Mouse (Mus musculus) lung, postnatal 25 days (tissue): ENCODE results near the gene Tm9sf4.

Experiments used
- DNase-seq: peaks from one replicate; pipeline ENCODE4 v3.0.0; 2022; ENCODE audit warnings: low spot score

The Tm9sf4 gene

DNA sequence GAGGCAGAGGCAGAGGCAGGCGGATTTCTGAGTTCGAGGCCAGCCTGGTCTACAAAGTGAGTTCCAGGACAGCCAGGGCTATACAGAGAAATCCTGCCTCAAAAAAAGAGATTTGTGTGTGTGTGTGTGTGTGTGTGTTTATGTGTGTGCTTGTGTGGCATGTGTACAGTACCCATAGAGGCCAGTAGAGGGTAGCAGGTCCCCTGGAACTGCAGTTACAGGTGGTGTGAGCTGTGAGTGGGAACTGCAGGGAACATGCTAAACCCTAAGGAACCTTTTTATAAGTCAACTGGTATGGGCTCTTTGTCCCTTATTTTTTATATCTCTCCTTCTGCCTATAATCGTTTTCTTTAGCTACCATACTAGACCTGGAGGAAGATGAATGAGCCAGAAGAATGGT, 3.8 kb upstream of the Tm9sf4 start:
- no peak for DNase-seq

DNA sequence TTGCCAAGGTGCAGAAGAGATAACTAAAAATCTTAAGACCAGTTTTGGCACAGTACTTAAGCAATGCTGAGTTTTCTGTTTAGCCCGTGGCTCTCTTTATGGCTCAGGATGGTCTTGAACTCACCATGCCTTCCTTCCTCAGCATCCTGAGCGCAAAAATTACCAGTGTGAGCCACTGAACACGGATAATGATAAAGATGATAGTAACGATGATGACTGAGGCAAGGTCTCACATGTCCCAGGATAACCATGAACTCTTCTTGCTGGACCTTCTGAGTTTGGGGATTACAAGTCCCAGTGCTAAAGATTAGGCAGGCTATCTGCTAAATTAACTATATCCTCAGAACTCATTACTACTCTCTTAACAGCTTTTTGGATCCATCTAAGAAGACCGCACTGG, 970 bp upstream of the Tm9sf4 start:
- DNase-seq, result no peak

DNA sequence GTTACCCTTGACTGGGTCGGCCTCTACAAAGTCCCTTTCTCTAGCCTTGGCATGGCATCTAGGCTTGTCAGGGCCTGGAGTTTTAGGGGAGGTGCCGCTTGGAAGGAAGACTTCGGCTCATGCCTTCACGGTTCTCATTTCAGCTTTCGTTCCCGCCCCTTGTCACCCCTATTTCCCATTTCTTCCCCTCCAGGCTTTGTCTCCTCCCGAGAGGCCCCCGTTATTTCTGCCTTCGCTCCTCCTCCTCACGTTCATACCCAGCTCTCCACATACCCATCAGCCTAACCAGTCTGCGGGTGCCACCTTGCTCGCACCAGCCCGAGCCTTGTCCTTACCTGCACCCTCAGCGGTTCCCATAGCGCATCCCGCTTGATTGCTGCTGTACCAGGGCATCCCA, 579 bp downstream of the Tm9sf4 start:
- no peak for DNase-seq

DNA sequence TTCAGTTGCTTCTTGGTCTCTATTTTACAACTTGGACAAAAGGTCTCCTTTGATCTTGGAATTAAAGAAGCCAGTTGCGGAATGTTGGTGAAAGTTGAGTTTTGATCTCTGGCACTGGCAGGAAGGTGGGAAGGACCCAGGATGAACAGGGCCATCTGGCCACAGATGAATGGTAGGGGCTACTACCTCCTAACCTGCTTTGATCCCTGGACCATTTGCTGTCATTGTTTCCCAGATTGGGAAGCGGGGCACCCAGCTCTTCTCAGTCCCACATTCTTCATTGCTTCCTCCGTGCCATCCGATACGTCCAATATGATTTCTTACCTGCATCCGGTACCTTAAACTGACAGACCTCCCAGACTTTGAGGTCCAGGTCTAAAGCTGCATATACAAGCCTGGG, 6.0 kb downstream of the Tm9sf4 start:
- DNase-seq, result no peak

DNA sequence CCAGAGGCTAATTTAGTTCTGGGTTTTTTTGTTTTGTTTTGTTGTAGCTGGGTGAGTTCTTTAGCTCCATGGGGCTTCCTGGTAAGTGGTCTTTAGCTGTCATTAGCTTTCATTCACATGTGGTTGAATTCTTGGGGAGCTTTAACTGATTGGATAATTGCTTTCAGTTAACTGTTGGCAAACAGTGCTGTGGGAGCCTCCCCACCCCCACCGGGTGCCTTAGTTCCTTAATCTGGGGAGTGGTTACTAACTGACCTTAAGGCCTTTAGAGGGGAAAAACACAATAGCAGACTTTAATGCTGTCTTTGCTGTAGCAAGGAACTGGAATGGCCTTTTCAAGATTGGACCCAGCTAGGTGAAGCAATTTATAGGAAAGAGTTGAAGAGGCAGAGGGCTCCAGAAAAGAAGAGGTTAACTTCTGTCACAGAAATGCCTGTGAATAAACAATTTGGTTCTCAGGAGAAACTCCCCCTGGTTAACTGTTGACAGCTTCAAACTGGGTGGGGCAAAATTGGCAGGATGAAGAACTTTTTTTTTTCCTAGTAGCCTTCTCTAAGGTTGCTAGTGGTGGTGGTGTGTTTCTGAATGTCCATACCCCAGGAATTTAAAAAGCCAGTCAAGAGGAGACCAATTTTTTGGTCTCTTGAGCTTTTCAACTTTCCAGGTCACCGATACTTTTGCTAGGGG, 7.2 kb downstream of the Tm9sf4 start:
- DNase-seq, result peak; percentile 56

DNA sequence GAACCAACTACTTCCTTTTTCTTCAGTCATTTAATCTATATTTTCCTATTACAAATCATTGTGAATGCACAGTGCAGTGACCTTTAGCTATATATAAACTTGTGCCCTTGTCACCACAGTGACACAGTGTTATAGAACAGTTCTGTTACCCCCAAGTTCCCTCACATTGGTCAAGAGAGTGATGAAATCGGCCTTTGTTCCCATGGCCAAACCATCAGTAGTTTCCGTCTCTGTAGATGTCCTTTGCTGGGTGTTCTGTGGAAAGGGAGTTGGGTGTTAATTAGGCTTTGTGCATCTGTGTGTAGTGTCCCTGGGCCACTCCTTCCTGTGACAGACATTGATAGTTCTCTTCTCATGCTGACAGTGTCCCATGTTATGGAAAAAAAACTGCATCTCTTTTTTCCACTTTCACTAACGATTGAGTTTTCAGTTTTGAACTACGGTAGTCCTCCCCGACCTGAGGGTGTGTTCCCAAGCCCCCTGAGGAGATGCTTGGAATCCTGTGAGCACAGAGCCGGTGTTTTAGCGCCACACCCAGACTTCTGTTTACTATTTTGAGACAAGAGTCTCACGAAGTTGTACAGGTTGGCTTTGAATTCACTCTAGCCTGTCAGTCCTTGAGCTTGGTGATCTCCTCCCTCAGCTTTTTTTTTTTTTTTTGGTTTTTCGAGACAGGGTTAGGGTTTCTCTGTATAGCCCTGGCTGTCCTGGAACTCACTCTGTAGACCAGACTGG, 9.6 kb downstream of the Tm9sf4 start:
- DNase-seq, result peak; percentile 52

DNA sequence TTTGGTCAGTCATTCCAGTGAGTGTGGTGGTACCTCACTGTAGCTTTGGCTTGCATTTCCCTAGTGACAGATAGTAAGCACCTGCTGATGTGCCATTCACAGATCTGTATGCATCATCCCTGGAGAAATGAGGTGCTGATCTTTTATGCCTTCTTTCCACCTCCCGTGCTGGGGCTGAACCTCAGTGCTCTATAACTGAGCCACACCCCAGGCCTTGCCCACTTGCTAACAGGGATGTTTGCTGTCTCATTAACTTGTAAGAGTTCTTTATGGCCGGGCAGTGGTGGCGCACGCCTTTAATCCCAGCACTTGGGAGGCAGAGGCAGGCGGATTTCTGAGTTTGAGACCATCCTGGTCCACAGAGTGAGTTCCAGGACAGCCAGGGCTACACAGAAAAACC, 10.9 kb downstream of the Tm9sf4 start:
- no peak for DNase-seq

DNA sequence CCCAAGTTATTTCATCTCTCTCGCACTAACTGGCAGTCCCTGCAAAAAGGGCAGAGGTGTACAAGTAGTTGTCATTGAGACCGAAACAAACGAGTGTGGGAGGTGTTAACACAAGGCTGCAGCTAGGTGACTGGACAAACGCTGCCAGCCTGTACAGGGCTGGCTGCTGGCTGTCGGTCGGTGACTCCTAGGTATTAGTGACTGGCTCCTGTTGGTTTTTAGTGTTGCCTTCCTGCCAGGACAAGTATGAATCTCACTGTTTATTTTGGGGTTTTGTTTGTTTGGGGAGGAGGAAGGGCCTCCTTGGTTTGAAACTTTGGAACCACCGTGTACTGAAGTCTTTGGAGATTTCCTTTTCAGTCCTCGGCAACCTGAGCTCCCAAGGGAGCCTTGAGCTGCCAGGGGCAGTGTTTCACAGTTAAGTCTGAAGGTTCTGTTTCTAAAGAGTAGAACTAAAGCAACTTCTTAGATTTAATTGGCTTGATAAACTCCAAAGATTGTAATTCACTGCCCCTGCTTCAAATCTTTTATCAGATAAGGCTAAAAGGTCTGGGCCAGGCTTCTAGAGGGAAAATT, 15.0 kb downstream of the Tm9sf4 start:
- DNase-seq, result peak; percentile 16

DNA sequence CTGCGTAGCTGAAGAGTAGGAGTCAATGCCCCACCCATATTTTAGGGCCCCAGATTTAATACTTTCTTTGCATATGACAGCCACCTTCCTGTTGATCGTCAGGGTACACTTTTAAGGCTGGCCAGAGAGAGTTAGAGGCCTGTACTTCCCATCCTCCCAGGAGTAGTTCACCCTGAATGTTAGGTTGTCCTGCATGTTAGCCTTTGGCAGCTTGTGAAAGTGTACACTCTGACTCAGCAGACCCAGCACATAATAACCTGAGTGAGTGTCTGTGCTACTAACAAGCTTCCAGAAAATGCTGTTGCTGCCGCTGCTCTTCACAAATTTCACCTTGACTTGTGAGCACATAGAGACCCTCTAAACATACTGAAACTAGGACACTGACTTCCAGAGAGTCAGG, 16.1 kb downstream of the Tm9sf4 start:
- no peak for DNase-seq

DNA sequence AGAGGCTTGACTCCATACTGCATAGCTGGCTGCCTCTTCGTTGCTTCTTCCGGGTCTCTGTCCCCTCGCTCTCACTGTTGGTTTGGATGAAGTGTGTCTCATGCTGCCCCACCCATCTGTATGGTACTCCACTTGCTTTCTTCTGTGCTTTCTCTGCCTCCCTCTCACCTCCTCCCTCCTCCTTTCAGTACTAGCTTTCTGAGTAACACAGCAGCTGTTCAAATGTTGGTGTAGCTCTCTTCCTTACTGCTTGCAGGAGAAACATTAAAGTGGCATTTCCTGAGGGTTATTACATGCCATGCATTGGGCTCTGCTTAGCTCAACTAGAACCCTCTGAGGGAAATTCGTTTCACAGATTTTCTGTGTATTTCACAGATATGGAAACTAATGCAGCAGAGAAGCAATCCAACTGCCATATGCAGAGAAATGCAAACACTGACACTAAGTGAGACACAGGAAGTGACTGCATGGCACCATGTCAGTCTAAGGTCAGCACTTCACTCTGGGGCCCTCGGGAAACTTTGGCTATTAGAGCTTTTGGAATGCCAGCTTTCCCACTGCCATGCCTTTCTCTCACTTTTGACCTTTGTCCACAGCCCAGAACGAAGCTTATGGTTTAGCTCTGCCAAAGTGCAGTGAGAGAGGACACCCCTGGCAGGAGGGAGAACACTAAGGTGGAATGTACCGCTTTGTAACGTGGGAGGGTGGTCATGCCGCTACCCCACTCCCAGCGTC, 18.2 kb downstream of the Tm9sf4 start:
- DNase-seq, result no peak

DNA sequence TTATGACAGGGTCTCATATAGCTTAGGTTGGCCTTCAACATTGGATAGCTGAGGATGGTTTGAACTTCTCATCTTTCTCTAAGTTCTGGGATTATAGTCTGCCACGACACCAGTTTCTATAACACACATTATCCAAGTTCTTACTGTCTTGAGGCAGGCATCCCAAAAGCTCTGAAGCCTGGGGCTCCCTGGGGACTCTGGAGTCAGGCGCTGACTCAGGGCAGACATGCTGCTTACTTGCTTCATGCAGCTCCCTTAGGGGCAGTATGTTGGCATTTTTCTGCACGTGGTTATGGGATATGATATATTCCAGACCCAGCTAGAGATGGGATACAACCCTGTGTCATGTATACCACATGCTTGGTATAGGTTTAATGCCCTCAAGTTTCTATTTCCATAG, 18.9 kb downstream of the Tm9sf4 start:
- DNase-seq, result no peak

DNA sequence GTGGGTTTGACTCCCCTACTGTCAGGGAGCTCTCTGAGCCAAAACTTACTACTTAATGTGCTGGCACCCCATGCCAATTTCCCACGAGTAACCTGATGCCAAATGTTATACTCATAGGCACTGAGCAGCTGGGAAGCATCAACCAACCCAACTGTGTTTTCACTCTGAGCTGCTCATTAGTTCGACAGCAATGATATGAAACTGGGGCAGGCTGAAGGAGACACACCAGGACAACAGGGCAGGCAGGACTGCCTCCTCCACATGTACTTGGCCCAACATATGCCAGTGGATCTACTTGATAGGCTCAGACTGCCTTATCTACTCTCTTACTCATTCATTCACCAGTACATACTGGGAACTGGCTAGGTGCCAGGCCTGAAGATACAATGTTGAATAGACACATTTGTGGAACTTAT, 25.1 kb downstream of the Tm9sf4 start:
- no peak for DNase-seq

DNA sequence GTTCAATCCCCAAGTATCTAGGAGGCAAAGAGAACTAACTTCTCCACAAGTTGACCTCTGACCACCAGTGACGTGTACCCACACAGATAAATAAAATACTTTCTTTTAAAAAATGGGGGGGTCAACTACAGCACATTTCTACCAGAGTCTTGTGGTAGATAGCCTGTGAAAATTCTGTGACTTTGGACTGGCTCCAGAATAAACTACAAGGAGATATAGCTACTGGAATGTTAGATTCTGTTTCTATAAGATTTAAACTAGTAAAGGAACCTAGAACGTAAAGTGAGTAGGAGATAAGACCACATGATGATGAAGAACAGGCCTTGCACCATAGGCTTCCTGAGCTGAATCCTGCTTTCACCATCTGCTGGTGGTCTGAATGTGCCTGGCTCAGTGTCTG, 26.7 kb downstream of the Tm9sf4 start:
- no peak for DNase-seq

DNA sequence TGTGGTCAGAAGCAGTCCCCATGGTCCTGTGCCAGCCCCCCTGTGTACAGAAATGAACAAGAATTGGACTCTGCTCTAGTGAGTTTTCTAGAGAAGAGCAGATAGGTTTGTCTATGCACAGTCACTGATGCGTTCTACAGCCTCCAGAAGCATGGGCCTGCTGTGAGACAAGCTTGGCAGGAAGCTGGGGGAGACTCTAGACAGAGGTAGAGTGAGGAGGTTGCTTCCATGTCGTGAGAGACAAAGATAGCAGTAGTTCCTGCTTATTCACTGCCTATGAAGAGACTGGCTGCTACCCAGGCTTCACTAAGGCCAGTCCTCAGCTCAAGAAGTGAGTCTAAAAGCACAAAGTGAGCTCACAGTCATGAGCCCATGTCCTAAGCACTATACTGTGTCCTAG, 30.1 kb downstream of the Tm9sf4 start:
- no peak for DNase-seq

DNA sequence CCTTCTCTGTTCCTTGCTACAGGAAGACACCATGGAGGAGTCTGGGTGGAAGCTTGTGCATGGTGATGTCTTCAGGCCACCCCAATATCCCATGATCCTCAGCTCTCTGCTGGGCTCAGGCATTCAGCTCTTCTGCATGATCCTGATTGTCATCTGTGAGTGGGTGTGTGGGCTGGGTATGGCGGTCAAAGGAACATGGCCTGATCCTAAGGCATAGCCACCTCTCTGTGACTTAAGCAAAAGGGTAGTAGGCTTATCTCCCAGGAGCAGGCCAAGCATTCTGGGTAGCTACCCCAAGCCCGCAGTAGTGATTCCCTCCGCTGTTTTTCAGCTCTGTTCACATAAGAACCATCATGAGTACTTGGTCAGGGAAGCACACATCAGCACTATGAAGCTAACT, 33.2 kb downstream of the Tm9sf4 start:
- no peak for DNase-seq

DNA sequence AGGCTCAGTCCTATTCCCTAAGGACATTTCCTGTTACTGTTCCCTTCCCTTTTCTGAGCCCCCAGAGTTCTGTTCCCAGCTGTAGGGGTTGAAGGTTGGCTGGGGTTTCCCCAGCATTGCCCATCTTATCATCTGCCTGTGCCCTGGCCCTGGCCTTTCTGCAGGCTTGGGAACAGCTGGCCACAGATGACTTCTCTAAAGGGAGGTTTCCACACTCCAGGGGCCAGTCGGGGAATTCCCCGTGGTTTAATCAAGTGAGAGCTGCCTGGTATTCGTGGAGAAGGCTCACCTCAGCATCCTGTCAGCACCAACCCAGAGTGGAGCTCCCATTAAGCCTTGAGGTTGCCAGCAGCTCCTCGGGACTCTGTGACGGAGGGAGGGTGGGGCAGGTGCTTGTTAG, 37.4 kb downstream of the Tm9sf4 start:
- DNase-seq, result no peak

DNA sequence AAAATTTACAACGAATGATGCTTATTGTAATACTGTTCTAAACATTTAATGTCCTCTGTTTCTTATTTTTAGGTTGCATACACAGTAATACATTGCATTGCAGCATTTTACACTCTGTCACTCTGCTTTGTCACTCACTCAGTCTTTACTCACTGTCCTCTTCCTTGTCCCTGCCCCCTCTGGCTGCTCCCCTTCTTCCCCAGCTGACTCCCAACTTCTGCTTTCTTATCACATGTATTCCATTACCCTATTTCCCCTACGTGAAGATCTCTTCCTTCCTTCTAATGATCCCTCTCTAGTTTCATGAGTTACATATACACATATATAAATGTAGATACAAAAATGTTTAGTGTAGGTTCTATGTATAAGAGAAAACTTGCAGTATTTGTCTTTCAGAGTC, 38.0 kb downstream of the Tm9sf4 start:
- no peak for DNase-seq

DNA sequence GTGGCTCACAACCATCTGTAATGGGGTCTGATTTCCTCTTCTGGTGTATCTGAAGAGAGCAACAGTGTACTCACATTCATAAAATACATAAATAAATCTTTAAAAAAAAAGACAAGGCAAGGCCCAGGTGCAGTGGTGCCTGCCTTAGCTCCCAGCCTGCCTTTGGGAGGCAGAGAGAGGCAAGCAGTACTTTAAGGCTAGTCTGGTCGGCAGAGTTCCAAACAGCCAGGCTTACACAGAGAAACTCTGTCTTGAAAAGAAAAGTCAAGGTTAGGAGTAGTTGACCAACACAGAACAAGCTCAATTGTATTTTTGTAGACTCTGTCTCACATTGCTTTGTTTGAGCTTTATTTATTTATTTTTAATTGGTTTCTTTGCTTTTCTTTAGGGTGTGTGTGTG, 41.7 kb downstream of the Tm9sf4 start:
- no peak for DNase-seq

DNA sequence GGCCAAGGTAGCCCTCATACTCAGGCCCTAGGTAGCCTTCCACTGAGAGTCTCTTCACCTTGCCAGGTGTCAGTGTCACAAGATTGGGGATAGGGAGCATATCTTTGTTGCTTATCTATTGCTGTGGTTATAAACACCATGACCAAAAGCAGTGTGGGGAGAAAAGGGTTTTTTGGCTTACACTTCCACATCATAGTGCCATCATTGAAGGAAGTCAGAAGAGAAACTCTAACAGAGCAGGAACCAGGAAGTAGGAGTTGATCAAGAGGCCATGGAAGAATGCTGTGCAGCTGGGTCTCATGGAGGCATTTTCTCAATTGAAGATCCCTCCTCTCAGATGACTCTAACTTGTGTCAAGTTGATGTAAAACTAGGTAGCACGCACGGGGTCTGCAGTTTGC, 47.0 kb downstream of the Tm9sf4 start:
- DNase-seq, result no peak

DNA sequence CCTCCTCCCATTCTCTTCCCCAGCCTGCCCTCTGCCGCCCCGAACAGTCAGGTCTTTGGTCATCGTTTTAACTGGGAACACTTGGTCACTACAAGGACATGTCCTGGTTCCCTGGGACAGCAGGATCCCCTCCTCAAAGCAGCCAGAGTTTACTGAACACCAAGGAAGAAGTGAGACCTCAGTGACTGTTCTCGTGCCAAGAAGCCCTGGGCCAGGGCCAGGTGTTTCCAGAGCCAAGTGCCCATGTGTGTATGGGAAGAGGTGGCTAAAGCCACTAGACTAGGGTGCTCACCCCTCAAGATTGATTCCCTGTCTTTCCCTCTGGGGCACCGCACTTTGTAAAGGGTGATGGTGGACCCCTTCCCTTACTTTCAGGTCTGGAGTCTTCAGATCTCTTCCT, 48.2 kb downstream of the Tm9sf4 start:
- DNase-seq, result no peak

DNA sequence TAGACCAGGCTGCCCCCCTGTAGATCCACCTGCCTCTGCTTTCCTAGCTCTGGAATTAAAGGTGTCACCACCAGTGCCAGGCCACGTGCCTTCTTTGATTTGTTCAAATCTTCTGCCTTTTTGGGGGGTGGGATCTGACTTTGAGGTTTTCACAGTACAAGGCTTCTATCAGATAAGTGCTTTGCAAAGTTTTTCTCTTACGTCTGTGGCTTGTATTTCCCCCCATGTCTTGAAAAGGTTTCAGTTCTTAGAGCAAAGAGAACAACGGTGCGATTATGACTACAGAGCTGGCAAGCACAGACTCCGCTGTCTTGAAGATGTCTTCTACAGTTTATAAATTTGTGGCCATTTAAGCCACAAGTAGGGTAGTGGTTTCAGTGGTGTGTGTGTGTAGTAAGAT, 50.3 kb downstream of the Tm9sf4 start:
- DNase-seq, result no peak

DNA sequence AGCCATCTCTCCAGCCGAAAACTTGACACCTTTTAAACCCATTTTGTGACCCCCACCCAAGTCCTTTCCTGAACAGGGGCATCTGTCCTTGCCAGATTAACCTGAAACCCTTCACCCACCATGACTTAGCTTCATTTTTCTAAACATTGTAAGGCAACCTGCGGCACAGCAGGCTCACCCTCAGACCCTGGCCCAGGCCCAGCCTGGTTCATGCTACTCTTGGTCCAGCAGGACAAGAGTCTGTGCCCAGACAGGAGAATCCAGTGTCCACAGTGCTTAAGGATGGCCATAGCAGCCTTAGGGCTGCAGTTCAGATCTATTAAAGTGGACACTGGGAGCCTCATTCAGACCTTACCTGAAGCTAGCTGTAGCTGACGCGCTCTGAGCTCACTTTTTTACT, 52.2 kb downstream of the Tm9sf4 start:
- no peak for DNase-seq

DNA sequence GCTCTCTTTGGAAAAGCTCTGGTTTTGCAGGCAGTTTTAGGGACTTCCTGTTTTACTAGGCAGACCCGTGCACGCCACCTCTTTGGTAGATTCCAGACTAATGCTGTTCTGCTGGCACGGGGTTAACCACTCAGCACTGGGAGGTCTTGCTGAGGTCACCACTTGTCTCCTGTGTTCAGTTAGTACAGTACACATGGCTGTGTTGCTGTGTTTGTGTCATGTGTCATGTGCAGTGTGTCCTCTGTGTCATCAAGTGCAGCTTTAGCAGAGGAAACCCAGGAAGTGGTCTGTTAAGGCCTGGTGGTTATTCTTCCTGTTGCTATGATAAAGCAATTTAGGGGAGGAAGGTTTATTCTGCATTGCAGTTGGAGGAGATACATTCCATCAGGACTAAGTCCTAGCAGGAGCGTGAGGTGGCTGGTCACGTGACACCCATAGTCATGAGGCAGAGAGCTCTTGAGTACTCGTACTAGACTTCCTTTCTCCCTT, 53.7 kb downstream of the Tm9sf4 start:
- peak; percentile 34 for DNase-seq
